Mouse (Mus musculus): Measurements from ENCODE around the gene Spon1.

The Spon1 gene

DNA sequence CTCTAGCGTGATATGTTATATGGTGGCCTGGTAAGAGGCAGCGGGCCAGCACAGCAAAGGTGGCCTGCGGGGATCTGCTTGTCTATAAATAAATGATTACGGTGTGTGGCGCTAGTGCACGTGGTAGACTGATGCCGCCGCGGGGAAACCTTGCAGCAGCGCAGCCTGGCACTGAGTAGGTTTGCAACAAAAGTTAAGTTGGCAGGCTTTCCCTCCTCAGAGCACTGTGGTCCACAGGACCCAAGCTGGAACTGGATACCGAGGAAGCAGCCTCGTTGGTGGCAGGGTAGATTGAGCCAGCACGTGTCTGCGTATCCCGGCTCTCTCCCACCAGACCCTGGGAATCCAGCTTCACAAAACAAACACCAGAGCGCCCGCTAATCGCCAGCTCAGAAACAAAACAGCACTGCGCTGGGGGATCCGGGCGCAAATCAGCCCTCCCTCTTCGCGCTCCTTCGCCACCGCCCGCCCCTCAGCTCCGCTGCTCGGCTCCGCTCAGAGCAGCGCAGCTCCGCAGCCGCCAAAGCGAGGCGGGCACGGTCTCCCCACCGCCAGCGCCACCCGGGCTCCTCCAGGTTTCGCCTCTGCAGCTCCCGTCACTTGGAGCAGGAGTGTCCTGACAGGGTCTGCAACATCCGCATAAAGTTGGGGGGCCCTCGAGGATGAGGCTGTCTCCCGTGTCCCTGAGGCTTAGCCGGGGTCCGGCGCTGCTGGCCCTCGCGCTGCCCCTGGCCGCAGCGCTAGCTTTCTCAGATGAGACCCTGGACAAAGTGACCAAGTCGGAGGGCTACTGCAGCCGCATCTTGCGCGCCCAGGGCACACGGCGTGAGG lies at the start of gene Spon1:
Spon1 (plus strand) TSS at position 332 of the 831 bp plus-strand sequence.
- DNase-seq (ENCODE audit: low read depth, low spot score), result no peak

DNA sequence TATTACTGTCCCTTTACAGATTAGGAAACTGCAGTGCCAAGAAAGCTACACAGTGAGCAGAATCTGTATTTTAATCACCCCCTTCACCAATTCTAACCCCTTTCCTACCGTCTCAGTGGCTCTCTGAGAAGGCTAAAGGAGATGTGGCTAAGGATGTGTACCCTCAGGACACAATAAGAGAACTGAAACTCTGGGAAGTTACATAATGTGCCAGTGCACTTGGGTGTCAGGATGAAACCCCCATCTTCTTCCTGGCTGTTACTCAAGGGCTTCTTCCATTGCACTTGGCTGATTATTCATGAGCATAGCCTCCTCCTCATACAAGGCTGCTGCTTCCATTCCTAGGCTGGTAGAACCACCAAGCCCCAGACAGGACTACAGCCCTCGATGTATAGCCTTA lies 43.8 kb upstream of the Spon1 start:
- no peak for DNase-seq (ENCODE audit: low read depth, low spot score)

DNA sequence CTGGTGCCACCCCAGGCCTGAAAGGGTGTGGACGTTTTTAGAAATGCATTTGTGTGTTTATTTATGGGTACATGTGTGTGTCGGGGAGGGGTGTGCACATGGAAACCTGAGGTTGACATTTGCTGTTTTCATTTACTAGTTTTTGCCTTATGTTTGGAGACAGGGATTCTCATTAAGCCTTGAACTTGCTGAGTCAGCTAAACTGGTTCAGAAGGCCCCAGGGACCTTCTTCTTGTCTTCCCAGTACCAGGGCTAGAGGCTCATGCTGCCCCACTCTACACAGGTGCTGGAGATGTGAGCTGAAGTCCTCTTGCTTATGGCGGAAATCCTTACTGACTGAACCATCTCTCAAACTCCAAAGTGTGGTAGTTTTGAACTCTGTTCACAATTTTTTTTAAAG lies 41.9 kb upstream of the Spon1 start:
- no peak for DNase-seq (ENCODE audit: low read depth, low spot score)

DNA sequence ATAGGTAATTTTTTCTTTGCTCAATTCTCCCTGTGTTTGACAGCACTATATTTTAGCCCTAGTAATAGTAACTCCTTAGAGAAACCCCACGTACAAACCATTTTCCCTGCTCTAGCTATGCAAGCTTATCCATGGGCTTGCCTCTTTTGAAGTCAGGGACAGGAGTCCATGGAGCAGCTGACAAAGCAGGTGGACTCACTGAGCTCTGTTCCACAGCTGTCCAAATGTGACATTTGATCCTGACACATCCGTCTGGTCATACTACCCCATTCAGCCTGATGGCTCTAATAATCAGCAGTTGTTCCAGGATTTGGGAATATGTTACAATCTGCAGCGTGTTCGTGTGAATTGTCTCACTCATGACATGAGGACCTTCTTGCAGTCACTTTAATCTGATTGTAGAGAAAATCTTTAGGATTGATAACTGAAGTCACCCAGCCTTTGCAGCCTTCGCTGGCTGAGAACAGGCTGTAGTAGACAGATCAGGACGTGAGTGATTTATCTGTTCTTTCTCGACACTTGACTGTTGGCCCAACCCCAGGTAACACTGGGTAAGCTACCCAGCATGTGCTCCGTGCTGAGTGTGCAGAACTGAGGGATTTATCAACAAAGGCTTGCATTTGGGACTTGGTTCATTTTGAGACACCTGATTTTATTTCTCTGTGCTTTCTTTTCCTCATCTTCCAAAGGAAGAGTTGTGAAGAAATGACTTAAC lies 37.6 kb upstream of the Spon1 start:
- DNase-seq (ENCODE audit: low read depth, low spot score), result no peak

- no peak for DNase-seq (ENCODE audit: low read depth, low spot score)
Measured at GRCm38 (mm10) chr7:113728926-113729325, 36.9 kb upstream of the Spon1 start.

DNA sequence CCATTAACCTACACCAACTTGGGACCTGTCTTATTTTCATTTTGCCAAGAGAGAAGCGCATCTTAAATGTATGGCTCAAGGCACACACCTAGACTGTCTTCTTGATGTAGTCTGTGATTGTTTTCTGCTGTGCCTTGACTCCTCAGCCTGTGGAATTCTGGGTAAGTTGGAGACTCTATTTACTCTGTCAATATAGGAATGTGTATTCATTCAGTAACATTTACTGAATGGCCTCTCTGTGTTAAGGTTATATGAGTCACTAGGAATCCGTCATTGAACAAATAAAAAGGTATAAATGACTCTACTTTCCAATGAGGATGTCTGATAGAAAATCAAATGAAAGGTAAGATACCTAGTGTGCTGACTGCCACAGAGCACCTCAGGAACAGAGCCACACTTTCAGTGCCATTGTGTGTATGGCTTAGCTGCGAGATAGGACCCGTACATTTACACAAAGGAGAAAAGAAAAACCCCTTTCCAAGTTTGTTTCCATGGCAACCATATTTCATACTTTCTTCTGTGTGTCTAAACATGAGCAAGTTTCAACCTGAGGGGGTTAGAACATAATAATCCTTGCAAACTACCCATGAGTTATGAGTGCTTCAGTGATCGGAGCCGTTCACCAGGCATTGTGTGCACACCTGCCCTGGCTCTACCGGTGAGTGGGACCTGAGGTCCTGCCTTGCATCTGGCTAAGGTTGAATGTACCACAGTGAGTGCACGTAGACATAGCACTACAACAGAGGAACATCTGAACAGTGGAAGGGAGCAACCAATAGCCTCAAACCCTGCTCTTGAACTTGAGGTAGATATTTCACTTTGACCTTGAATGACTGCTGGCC lies 35.2 kb upstream of the Spon1 start:
- no peak for DNase-seq (ENCODE audit: low read depth, low spot score)

DNA sequence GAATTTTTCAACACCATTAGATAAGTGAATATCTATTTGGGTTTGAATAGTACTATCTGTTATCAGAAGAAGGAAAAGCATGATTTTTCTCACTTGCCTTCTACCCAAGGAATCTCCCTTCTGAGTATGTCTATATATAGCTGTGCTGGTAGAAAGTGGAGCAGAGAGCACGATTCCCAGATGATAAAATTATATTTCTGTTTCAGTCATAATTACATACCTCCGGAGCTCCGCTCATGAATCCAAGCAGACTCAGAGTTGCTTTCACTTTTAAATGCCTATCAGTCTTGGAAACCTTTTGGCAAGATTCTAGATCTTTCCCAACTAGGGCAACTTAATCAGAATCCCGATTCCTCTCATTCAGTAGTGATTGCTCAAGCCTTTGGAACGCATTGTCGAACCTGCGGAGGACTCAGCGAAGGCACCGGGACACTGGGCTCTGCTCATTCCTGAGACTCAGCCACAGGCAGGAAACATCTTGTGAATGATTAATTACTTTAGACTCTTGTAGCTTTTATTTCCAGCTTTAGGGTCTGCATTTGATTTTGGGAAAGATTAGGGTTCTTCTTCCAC lies 27.9 kb upstream of the Spon1 start:
- DNase-seq (ENCODE audit: low read depth, low spot score), result no peak

DNA sequence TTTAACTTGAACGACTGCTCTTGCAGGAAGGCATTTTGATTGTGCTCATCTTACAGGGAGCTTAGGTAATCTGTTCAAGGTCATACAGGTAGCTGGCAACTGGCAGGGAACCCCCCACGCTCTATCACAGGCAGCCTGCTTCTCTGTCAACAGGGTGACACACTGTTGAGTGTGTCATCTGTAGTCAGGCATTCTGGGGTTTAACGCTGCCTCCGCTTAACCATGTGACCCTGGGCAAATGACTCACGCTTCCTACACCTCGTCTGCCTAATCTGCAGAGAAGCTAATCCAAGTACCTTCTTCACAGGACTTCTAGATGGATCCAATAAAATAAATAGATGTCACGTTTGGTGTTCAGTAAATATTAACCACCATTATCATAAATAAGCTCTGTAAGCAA lies 26.6 kb upstream of the Spon1 start:
- DNase-seq (ENCODE audit: low read depth, low spot score), result no peak

DNA sequence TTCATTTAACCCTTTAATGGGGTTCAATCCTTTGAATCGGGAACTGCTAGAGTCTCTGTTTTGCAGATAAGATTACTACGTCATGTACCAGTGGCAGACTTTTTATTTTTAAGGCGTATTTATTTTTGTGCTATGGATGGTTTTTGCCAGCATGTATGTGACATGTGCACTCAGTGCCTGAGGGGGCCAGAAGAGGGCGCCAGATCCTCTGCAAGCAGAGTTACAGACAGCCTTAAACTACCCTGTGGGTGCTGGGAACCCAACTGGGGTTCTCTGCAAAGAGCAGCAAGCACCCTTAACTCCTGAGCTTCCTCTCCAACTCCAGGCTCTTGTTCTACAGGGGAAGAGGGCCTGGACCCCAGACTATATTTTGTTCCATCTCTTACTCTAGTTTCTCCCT lies 23.2 kb upstream of the Spon1 start:
- DNase-seq (ENCODE audit: low read depth, low spot score), result no peak

DNA sequence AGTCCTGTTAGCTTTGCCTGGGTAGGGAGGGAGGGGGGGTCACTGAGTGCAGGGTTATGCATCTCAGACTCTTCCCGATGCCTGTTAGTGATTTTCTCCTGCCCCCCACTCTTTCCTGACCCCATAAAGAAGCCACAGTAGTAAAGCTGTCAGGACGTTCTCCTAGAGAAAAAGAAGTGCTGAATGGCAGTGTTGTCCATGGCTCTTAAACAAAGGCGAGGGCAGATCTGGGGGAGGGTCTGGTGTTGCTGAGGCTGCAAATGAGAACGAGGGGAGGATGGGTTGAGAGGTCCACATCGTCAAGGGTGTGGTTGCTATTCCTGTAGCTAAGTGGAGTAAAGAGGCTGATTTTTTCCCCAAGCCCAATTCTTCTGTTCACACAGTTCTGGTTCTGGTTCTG lies 21.8 kb upstream of the Spon1 start:
- no peak for DNase-seq (ENCODE audit: low read depth, low spot score)

- no peak for DNase-seq (ENCODE audit: low read depth, low spot score)
Measured at GRCm38 (mm10) chr7:113756616-113757015, 9.2 kb upstream of the Spon1 start.

DNA sequence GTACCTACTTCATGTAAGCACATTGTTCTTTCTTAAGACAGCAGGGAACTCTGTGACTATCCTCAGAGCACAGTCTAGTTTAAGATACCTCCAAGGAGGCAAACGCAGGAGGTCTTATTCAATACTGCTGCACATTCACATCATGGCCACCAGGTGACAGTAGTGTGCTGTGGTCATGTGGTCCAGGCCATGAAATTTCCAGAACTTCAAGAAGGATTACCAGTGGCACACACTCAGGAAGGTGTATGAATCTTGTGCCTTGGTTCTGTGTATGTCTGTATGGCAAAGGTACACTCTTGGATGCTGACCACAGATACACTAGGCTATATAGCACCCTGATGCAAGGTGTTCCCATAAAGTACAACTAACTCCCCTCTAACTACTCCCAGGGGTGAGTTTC lies 6.6 kb upstream of the Spon1 start:
- DNase-seq (ENCODE audit: low read depth, low spot score), result no peak

DNA sequence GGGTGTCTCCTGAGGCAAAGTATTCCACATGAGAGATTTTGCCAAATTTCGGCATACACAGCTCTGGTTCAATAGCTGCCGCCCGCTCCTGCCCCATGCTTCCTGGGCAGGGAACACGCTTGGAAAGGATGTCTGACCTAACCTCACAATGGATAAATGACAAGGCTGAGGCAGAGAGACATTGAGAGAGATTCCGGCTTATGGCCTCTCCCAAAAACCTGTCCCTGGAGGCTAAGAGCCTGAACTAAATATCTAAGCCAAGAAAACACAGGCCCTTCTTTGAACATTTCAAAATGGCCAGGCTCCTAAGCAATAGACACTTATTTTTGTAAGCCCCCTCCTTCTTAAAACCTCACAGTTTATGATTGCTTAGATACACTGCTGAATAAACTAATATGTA lies 665 bp upstream of the Spon1 start:
- DNase-seq (ENCODE audit: low read depth, low spot score), result no peak

GRCm38 (mm10) chr7:113766498-113766941 lies 722 bp downstream of the Spon1 start:
- no peak for DNase-seq (ENCODE audit: low read depth, low spot score)

DNA sequence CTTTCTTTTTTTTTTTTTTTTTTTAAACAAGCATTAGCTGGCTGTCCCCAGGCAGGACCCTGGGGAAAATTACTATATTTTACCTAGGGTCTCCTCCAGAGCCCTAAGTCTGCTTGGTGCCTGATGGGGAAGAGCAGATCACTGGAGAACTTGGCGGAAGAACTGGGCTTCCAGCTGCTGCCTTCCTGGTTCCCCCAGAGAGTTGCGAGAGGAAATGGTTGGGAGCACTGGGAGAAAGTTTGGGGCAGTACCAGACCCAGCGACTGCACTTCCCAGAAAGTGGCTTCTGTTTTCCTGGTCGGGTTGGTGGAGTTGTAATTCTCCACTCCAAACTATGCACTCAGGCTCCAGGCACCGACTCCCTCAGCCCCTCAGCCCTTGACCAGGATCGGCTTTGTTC lies 1.7 kb downstream of the Spon1 start:
- no peak for DNase-seq (ENCODE audit: low read depth, low spot score)

- DNase-seq (ENCODE audit: low read depth, low spot score), result no peak
Measured at GRCm38 (mm10) chr7:113768174-113768935, 2.6 kb downstream of the Spon1 start.

DNA sequence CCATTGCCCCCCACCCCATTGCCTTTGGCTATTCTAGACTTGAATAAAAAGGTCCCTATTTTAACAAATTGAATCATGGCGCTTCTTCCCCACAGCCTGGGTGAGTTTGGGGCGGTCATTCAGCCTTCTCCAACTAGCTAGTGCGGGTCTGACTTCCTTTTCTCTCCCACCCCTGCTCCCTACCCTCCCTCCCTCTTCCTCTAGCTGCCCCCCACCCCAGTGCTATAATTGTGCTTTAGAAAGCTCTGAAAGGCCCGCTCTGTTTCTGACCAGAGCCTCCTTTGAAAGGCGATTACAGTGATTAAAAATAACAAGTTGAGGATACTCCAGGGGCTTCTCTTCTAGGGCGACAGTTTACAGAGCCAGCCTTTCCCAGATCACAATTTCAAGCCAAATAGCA lies 3.5 kb downstream of the Spon1 start:
- DNase-seq (ENCODE audit: low read depth, low spot score), result no peak

- DNase-seq (ENCODE audit: low read depth, low spot score), result no peak
Measured at GRCm38 (mm10) chr7:113772135-113772534, 6.3 kb downstream of the Spon1 start.

DNA sequence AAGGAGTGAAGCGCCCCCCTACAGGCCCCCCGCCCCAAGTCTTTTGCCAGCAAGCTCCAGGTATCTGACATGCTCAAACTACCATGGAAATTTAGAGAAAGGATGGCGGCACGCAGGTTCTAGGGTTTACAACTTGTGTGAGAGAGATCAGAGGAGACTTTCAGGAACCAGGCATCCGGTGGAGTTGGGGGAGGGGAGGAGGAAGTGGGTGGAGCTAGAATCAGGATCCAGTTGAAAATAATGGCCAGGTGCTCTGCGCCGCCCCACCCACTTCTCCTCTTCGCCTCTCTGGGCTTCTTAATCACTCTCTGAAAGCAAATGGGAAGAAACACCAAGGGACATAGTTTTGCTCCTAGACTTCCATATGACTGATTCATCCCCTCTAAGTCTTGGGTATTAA lies 7.6 kb downstream of the Spon1 start:
- no peak for DNase-seq (ENCODE audit: low read depth, low spot score)

GRCm38 (mm10) chr7:113774039-113774438 lies 8.2 kb downstream of the Spon1 start:
- no peak for DNase-seq (ENCODE audit: low read depth, low spot score)

- no peak for DNase-seq (ENCODE audit: low read depth, low spot score)
Measured at GRCm38 (mm10) chr7:113774906-113775305, 9.1 kb downstream of the Spon1 start.

All from c-Kit-negative CD71-positive TER-119-positive erythroid progenitor cells, embryonic 14.5 days (primary cell).